Mouse (Mus musculus) left cerebral cortex, adult 11 months (tissue): ENCODE measurements around the gene Gxylt2.

Experiments
- DNase-seq: peaks from one replicate; pipeline ENCODE4 v3.0.0; 2022; ENCODE audit warnings: low spot score

The Gxylt2 gene

DNA sequence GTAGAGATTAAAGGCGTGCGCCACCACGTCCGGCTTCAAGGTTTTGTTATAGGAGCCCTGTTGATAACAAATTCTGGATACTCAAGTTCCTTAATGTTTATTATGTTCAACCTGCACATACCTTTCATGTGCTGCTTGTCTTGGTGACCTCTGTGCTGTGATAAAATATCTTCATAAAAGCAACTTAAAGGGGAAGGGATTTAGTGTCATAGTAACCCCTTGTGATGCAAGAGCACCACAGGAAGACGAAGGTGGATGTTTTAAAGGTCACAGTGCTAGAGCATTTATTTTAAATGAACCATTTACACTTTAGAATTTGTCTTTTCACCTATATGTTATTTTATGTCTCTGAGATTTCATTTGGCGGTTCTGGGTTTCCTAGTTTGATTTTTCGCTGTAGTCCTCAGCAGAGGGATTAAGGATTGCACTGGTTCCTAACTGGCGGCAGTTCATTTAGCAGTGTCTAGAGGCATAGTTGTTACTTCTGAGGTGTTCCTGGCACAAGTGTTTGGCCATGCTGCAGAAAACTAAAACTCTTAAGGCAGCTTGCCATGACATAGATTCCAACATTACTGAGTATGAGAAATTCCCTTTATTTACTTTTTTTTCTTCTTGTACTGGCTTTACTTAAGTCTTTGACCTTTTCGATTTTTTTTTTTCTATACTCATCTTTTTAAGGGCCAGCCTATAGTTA, 144.3 kb downstream of the Gxylt2 start:
- no peak for DNase-seq

DNA sequence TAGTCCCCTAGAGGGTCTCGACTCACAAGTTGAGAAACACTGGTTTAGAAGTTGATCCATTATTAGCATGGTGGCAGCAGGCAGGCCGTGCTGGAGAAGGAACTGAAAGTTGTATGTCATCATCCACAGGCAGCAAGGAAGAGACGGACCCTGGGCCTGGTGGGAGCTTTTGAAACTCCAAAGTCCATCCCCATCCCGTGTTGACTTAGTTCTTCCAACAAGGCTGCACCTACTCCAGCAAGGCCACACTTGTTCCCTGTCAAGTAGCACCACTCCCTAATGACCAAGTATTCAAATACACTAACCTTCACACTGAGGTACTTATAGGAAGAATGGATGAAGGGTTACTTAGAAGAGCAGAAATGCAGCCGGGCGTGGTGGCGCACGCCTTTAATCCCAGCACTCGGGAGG, 146.1 kb downstream of the Gxylt2 start:
- DNase-seq = no peak

DNA sequence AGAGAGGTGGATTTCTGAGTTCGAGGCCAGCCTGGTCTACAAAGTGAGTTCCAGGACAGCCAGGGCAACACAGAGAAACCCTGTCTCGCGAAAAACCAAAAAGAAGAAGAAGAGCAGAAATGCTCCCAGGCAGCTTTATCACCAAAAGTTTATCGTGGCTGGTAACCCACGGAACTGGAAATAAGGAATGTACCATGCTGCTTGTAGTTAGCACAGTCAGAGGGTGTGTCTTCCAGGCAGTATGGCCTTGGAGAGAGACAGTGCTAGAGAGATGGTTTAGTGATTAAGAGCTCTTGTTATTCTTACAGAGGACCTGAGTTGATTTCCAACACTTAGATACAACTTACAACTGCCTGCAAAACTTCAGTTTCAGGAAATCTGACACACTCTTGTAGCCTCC, 146.5 kb downstream of the Gxylt2 start:
- no peak for DNase-seq
